Mouse (Mus musculus) neural tube, embryonic 12.5 days (tissue): ENCODE measurements around the gene Slc15a2. TPM values are rescaled to one million over a fixed set of nuclear protein-coding genes. Genes with fewer than 3 reads are reported as not detected.
A peak's percentile ranks its signal among the peaks of the same experiment; 100 is the strongest.

ENCODE experiments used
- ATAC-seq: fragments of 200-750 bp; cut with Nextera tagmentation; 2 replicates; pipeline ENCODE4 v1.8.0; 2017; ENCODE audit warnings: low read depth, mild to moderate bottlenecking, moderate TSS enrichment, moderate library complexity; ENCODE audit not compliant: low FRiP score
- H3K27ac ChIP-seq: fragments of 300-500 bp; sonication (generic); 2 replicates; pipeline ENCODE4 v1.5.1; 2016
- H3K27me3 ChIP-seq: fragments of 300-500 bp; sonication (generic); replicated peaks from 2 replicates; pipeline ENCODE4 v1.6.1; 2016; ENCODE audit warnings: mild to moderate bottlenecking
- H3K36me3 ChIP-seq: fragments of 300-500 bp; sonication (generic); 2 replicates; pipeline ENCODE4 v1.6.1; 2016; ENCODE audit warnings: mild to moderate bottlenecking
- H3K4me1 ChIP-seq: fragments of 300-500 bp; sonication (generic); 2 replicates; pipeline ENCODE4 v1.6.1; 2016
- H3K4me2 ChIP-seq: fragments of 300-500 bp; sonication (generic); replicated peaks from 2 replicates; pipeline ENCODE4 v1.6.1; 2016; ENCODE audit warnings: mild to moderate bottlenecking
- H3K4me3 ChIP-seq: fragments of 300-500 bp; sonication (generic); 2 replicates; pipeline ENCODE4 v1.5.1; 2016
- H3K9ac ChIP-seq: fragments of 300-500 bp; sonication (generic); 2 replicates; pipeline ENCODE4 v1.6.1; 2016; ENCODE audit warnings: mild to moderate bottlenecking
- H3K9me3 ChIP-seq: fragments of 300-500 bp; sonication (generic); 2 replicates; pipeline ENCODE4 v1.6.1; 2016; ENCODE audit warnings: mild to moderate bottlenecking
- WGBS: fragments of 180-500 bp; shearing (Covaris S2); methylation state at CpG from one replicate; pipeline ENCODE4 v1.1.7; 2016; 5-methylcytosine and 5-hydroxymethylcytosine counted together
- polyA plus RNA-seq: library from polyadenylated mRNA; unstranded; fragments of >200 nt; fragmentation: Nextera tagmentation; extraction: Ambion mirVana; gene quantifications from 2 replicates; pipeline ENCODE4 v1.2.1, GENCODE M21; 2016

The Slc15a2 gene
- polyA plus RNA-seq, 1 experiment from 2014 or later: 5.8 TPM

GRCm38 (mm10) chr16:36747068-36747467 is 37.7 kb downstream of the Slc15a2 start:
- WGBS: 85% methylated on average over 4 of the region's 4 CpGs
- H3K4me1 ChIP-seq: no peaks in the 10 kb centered on the region
- H3K36me3 ChIP-seq: no peaks in the 10 kb centered on the region
- no peaks in the 10 kb centered on the region for H3K9me3 ChIP-seq
- H3K9ac ChIP-seq: no peak overlapping the region
- no peak overlapping the region for H3K4me2 ChIP-seq
- no peak overlapping the region for H3K4me3 ChIP-seq
- H3K27me3 ChIP-seq: no peaks in the 10 kb centered on the region
- no peak for ATAC-seq
- no peak overlapping the region for H3K27ac ChIP-seq

DNA sequence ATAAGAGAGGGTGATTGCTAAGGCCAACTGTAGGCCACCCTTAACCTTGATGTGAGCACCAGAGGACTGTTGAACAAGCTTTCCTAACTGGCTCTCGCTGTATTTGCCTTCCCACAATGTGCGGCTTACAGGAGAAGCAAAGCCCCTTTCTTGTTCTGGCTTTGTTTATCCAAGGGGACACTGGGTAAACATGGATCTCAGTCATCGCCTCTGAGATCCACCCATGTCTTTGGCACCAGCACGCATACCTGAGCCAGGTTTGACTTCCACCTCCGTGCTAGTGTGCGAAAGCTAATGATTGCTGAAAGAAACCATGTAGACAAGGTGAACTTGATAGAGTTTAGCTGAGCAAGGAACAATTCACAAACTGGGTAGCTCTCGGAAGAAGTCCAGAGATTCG is 41.2 kb downstream of the Slc15a2 start:
- no peak overlapping the region for H3K9ac ChIP-seq
- H3K36me3 ChIP-seq: no peaks in the 10 kb centered on the region
- no peaks in the 10 kb centered on the region for H3K27me3 ChIP-seq
- H3K9me3 ChIP-seq: no peaks in the 10 kb centered on the region
- no peaks in the 10 kb centered on the region for H3K4me1 ChIP-seq
- ATAC-seq: no peak
- H3K4me2 ChIP-seq: no peak overlapping the region
- no peak overlapping the region for H3K27ac ChIP-seq
- H3K4me3 ChIP-seq: no peak overlapping the region
- WGBS: 92% methylated on average over 8 of the region's 8 CpGs

DNA sequence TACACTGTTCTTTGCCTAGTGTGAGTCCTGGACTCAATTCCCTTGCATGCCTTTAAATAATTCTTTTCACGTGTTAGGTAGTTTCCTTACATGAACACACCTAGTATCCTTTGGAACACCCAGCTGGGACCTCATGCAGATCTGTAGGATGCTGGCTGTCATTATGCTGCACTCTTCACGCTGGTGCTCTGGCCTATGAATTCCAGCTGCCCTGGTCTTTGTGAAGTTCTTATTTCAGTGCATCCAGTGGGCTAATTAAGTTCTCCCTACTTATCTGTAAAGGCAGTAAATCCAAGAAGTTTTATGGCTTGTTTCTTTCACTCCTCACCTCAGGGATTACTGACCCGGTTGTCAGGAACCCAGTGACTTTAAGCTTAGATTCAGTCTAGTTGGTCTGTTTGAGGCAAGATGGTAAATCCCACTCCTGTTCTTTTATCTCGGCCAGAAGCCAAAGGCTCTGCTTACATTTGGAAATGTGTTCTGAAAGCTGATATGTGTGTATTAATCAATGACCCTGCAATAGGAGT is 45.3 kb downstream of the Slc15a2 start:
- Histone ChIP-seq H3K4me2 (no peak overlapping the region), H3K27ac (no peak overlapping the region), H3K9ac (no peak overlapping the region), H3K4me3 (no peak overlapping the region), H3K9me3 (no peaks in the 10 kb centered on the region), H3K36me3 (no peaks in the 10 kb centered on the region), H3K4me1 (no peaks in the 10 kb centered on the region), H3K27me3 (no peaks in the 10 kb centered on the region)
- 23% methylated on average over 4 of the region's 4 CpGs for WGBS
- ATAC-seq: no peak

GRCm38 (mm10) chr16:36735421-36735820 is 49.3 kb downstream of the Slc15a2 start:
- WGBS: 84% methylated on average over 3 of the region's 3 CpGs
- H3K27me3 ChIP-seq: no peaks in the 10 kb centered on the region
- H3K36me3 ChIP-seq: no peaks in the 10 kb centered on the region
- H3K4me3 ChIP-seq: no peak overlapping the region
- ATAC-seq: no peak
- no peak overlapping the region for H3K27ac ChIP-seq
- no peaks in the 10 kb centered on the region for H3K4me1 ChIP-seq
- no peak overlapping the region for H3K9ac ChIP-seq
- H3K9me3 ChIP-seq: no peaks in the 10 kb centered on the region
- H3K4me2 ChIP-seq: no peak overlapping the region

DNA sequence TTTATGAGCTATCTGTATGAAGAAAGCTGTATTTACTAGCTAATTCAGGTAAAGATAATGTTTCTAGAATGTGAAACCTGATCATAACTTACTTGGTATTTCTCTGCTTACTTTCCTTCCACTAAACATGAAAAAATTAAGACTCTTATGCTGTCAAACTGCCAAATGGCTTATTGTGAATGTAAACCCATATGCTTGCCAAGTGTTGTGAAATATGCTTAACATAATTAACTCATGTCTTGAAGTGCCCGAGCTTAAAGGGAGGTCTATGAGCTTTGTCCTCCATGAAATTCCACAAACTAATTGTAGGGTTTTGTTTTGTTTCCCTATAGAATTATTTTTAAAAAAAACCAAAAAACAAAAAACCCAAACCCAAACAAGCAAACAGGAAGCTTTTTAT is 50.9 kb downstream of the Slc15a2 start:
- Histone ChIP-seq H3K36me3 (no peaks in the 10 kb centered on the region), H3K4me3 (no peak overlapping the region), H3K27ac (no peak overlapping the region), H3K9me3 (no peaks in the 10 kb centered on the region), H3K27me3 (no peaks in the 10 kb centered on the region), H3K4me2 (no peak overlapping the region), H3K4me1 (no peaks in the 10 kb centered on the region), H3K9ac (no peak overlapping the region)
- ATAC-seq: no peak
- 80% methylated on average over 1 of the region's 1 CpGs for WGBS

GRCm38 (mm10) chr16:36732572-36732971 is 52.2 kb downstream of the Slc15a2 start:
- no peaks in the 10 kb centered on the region for H3K9me3 ChIP-seq
- no peaks in the 10 kb centered on the region for H3K27me3 ChIP-seq
- H3K4me3 ChIP-seq: no peak overlapping the region
- H3K4me2 ChIP-seq: no peak overlapping the region
- no peak for ATAC-seq
- no peak overlapping the region for H3K27ac ChIP-seq
- H3K4me1 ChIP-seq: no peaks in the 10 kb centered on the region
- no peak overlapping the region for H3K9ac ChIP-seq
- H3K36me3 ChIP-seq: no peaks in the 10 kb centered on the region

DNA sequence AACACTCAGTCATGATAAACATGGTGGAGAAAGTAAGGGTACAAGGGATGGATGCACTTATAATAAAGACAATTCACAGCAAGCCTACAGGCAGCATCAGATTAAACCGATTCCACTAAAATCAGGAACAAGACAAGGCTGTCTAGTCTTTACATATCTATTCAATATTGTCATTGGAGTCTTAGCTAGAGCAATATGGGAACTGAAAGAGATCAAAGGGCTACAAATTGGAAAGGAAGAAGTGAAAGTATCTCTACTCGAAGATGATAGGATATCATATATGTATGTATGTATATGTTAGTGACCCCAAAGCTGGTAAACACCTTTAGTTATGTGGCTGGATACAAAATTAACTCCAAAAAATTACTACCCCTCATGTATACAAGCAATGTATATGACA is 55.8 kb downstream of the Slc15a2 start:
- Histone ChIP-seq H3K36me3 (no peaks in the 10 kb centered on the region), H3K9ac (no peak overlapping the region), H3K4me2 (no peak overlapping the region), H3K4me1 (no peaks in the 10 kb centered on the region), H3K4me3 (no peak overlapping the region), H3K27me3 (no peaks in the 10 kb centered on the region), H3K9me3 (no peaks in the 10 kb centered on the region), H3K27ac (no peak overlapping the region)
- 88% methylated on average over 2 of the region's 2 CpGs for WGBS
- ATAC-seq: no peak

DNA sequence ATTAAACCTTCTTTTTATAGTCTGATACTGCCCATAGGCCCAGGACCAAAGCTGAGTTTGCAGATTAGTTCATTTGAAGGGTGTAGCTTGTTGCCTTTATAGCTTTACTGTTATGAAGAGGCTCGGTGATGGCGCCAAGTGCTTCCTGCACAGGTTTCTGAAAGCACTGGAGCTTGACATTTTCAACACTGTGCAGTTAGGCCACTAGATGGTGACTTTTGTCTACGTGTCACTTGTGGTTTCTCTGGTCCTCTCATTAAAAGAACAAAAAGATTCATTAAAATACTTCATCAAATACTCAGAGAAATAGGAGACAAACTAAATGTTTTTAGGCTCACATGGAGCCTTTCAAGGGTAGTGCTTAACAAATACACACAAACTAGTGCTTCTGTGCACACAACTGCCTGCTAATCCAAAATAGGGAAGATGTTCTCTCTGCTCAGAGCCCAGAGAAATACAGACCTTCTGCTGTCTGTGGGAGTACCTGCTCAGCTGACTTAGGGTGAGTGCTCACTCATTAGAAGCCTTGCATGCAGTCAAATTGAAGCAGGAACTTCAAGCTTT is 60.8 kb downstream of the Slc15a2 start:
- Histone ChIP-seq H3K9me3 (no peaks in the 10 kb centered on the region), H3K4me3 (no peak overlapping the region), H3K4me1 (no peaks in the 10 kb centered on the region), H3K36me3 (no peaks in the 10 kb centered on the region), H3K4me2 (no peak overlapping the region), H3K27me3 (no peaks in the 10 kb centered on the region), H3K9ac (no peak overlapping the region), H3K27ac (no peak overlapping the region)
- ATAC-seq: no peak
- WGBS: 75% methylated on average over 3 of the region's 3 CpGs

DNA sequence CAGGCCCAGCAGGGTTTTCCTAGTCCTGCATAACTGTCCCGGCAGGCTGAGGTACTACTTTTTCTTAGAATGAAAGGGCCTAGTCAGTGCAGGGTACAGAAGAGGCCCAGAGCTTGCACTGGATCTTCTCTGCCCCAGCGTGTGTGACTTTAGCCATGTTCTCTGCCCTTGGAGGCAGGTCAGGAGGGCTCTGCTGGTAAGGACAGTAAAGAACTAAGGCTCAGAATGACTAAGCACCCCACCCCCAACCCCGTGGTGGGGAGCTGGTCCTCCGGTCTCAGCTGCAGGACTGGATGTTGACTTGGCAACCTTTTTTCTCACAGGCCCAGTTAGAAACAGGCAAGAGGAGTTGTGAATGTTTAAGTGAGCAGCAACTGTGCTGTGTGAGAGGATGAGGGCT is 62.0 kb downstream of the Slc15a2 start:
- H3K4me2 ChIP-seq: no peak overlapping the region
- no peak overlapping the region for H3K27ac ChIP-seq
- no peaks in the 10 kb centered on the region for H3K27me3 ChIP-seq
- WGBS: 30% methylated on average over 4 of the region's 4 CpGs
- ATAC-seq: no peak
- H3K9me3 ChIP-seq: no peaks in the 10 kb centered on the region
- H3K4me1 ChIP-seq: no peaks in the 10 kb centered on the region
- no peak overlapping the region for H3K9ac ChIP-seq
- H3K4me3 ChIP-seq: no peak overlapping the region
- H3K36me3 ChIP-seq: no peaks in the 10 kb centered on the region

GRCm38 (mm10) chr16:36720194-36721055 is 64.3 kb downstream of the Slc15a2 start:
- Histone ChIP-seq H3K36me3 (no peaks in the 10 kb centered on the region), H3K27ac (no peak overlapping the region), H3K9me3 (no peaks in the 10 kb centered on the region), H3K9ac (no peak overlapping the region), H3K4me2 (peak overlapping the region; percentile 35), H3K4me3 (no peak overlapping the region), H3K27me3 (no peaks in the 10 kb centered on the region), H3K4me1 (no peaks in the 10 kb centered on the region)
- no peak for ATAC-seq
- WGBS: 26% methylated on average over 13 of the region's 13 CpGs

DNA sequence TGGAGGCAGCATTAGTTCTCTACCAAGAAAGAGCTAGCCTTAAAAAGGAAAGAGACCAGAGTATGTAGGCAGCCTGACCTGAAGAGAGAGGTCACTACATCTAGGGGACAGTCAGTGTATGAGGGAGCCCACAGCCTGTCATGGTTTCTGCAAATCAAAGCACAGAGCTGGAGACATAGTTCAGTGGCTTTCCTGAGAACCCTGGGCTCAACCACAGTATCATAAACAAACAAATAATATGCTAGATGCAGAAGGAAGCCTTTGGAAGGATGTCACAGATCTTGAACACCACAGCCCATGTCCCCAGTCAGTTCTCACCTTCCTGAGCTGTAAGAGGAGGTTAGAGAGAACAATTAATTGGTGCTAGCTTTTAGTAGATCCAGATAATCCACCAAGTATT is 66.1 kb downstream of the Slc15a2 start:
- Histone ChIP-seq H3K27me3 (no peaks in the 10 kb centered on the region), H3K27ac (no peak overlapping the region), H3K4me2 (no peak overlapping the region), H3K36me3 (no peaks in the 10 kb centered on the region), H3K9me3 (no peaks in the 10 kb centered on the region), H3K4me1 (no peaks in the 10 kb centered on the region), H3K9ac (no peak overlapping the region), H3K4me3 (no peak overlapping the region)
- ATAC-seq: no peak

- no peak overlapping the region for H3K27ac ChIP-seq
- no peak overlapping the region for H3K4me2 ChIP-seq
- H3K36me3 ChIP-seq: no peaks in the 10 kb centered on the region
- H3K9me3 ChIP-seq: no peaks in the 10 kb centered on the region
- H3K4me3 ChIP-seq: no peak overlapping the region
- H3K4me1 ChIP-seq: no peaks in the 10 kb centered on the region
- no peaks in the 10 kb centered on the region for H3K27me3 ChIP-seq
- 89% methylated on average over 4 of the region's 4 CpGs for WGBS
- no peak for ATAC-seq
- H3K9ac ChIP-seq: no peak overlapping the region
These were observed 67.3 kb downstream of the Slc15a2 start for GRCm38 (mm10) chr16:36717481-36717880.

- 91% methylated on average over 12 of the region's 12 CpGs for WGBS
- no peaks in the 10 kb centered on the region for H3K27me3 ChIP-seq
- H3K36me3 ChIP-seq: no peaks in the 10 kb centered on the region
- no peak overlapping the region for H3K4me3 ChIP-seq
- ATAC-seq: no peak
- no peak overlapping the region for H3K4me2 ChIP-seq
- H3K9me3 ChIP-seq: no peaks in the 10 kb centered on the region
- no peaks in the 10 kb centered on the region for H3K4me1 ChIP-seq
- H3K27ac ChIP-seq: no peak overlapping the region
- H3K9ac ChIP-seq: no peak overlapping the region
These were observed 73.0 kb downstream of the Slc15a2 start for GRCm38 (mm10) chr16:36711760-36712159.
